Mouse (Mus musculus) Patski (cell line): ENCODE measurements around the gene Cavin2. TPM values are rescaled to one million over a fixed set of nuclear protein-coding genes. Genes with fewer than 3 reads are reported as not detected.

Experiments used
- ATAC-seq: fragments of 100-300 bp; one replicate; pipeline ENCODE4 v1.8.0; 2021
- CTCF ChIA-PET: fragments of 350-600 bp; sonication (Branson Sonifier 250); formaldehyde crosslinking; loops from one replicate; lab custom pipeline; 2022; ENCODE audit warnings: inconsistent platforms; lab: Charles Lee
- POLR2A ChIA-PET: fragments of 350-600 bp; sonication (Branson Sonifier 250); formaldehyde crosslinking; loops from one replicate; lab custom pipeline; 2022; ENCODE audit warnings: antibody characterized with exemption, inconsistent platforms; lab: Charles Lee
- DNase-seq: peaks from one replicate; pipeline ENCODE4 v3.0.0-alpha.2; 2011; ENCODE audit warnings: low read depth, low spot score
- H3K27me3 ChIP-seq: fragments of 371-371 bp; one replicate; pipeline ENCODE4 v1.5.1; 2021
- CTCF ChIP-seq: fragments of 100-300 bp; IDR thresholded peaks from one replicate; pipeline ENCODE4 v1.5.1; 2021
- in situ Hi-C: fragments of 300-500 bp; cut with MboI; formaldehyde crosslinking; loops from 3 replicates; pipeline ENCODE4 v1.11.1; 2018; ENCODE audit warnings: low pct_unique_long_range_greater_than_20kb, mixed read lengths
- polyA plus RNA-seq: library from polyadenylated mRNA; unstranded; gene quantifications from one replicate; pipeline ENCODE4 v1.2.3, GENCODE M21; 2021

Gene Cavin2
- polyA plus RNA-seq, 1 experiment from 2014 or later, result 17.6 TPM

GRCm38 (mm10) chr1:51268225-51268624 lies 20.7 kb upstream of the Cavin2 start:
- no peak for ATAC-seq
- H3K27me3 ChIP-seq, result no peaks in the 10 kb centered on the region
- in situ Hi-C loops, result no loop called here
- DNase-seq, result no peak
- POLR2A ChIA-PET, result no interaction called here
- CTCF ChIA-PET, result interaction anchor here (1.0 to 1.1 kb wide), 2 partner anchors 11 to 14 kb away, joined by 3 to 5 read pairs; no protein-coding TSS in a partner anchor
- TF ChIP-seq CTCF, result no peak

- no peaks in the 10 kb centered on the region for H3K27me3 ChIP-seq
- ChIA-PET CTCF (interaction anchor here (0.7 to 1.7 kb wide), 4 partner anchors 11 to 84 kb away, joined by 3 read pairs; no protein-coding TSS in a partner anchor), POLR2A (no interaction called here)
- TF ChIP-seq CTCF, result no peak
- ATAC-seq (no peak), DNase-seq (no peak)
- in situ Hi-C loops, result no loop called here
These were observed 18.6 kb upstream of the Cavin2 start for GRCm38 (mm10) chr1:51270196-51270935.

GRCm38 (mm10) chr1:51271845-51272244 lies 17.1 kb upstream of the Cavin2 start:
- in situ Hi-C loops, result no loop called here
- CTCF ChIA-PET, result interaction anchor here (1.1 to 1.7 kb wide), 2 partner anchors 17 to 34 kb away, joined by 3 read pairs; partner anchors contain the start of gene Cavin2
- H3K27me3 ChIP-seq, result no peaks in the 10 kb centered on the region
- POLR2A ChIA-PET, result interaction anchor here (1.4 kb wide), 1 partner anchor 12 kb away, joined by 3 read pairs; no protein-coding TSS in a partner anchor
- TF ChIP-seq CTCF, result no peak
- DNase-seq (no peak), ATAC-seq (no peak)

GRCm38 (mm10) chr1:51272583-51273201 lies 16.2 kb upstream of the Cavin2 start:
- H3K27me3 ChIP-seq, result no peaks in the 10 kb centered on the region
- ChIA-PET CTCF (interaction anchor here (1.1 kb wide), 1 partner anchor 16 kb away, joined by 3 read pairs; the partner anchor contains the start of gene Cavin2), POLR2A (interaction anchor here (1.4 kb wide), 1 partner anchor 11 kb away, joined by 3 read pairs; no protein-coding TSS in a partner anchor)
- DNase-seq (no peak), ATAC-seq (no peak)
- in situ Hi-C loops, result no loop called here
- TF ChIP-seq CTCF, result no peak

GRCm38 (mm10) chr1:51277879-51278567 lies 10.9 kb upstream of the Cavin2 start:
- TF ChIP-seq CTCF, result no peak
- ChIA-PET CTCF (interaction anchor here (1.6 to 2.0 kb wide), 2 partner anchors 8 to 10 kb away, joined by 3 to 4 read pairs; no protein-coding TSS in a partner anchor), POLR2A (no interaction called here)
- no peaks in the 10 kb centered on the region for H3K27me3 ChIP-seq
- ATAC-seq (no peak), DNase-seq (no peak)
- in situ Hi-C loops, result no loop called here

- CTCF ChIA-PET, result interaction anchor here (0.7 to 1.5 kb wide), 4 partner anchors 11 to 165 kb away, joined by 3 to 4 read pairs (median 3); no protein-coding TSS in a partner anchor
- H3K27me3 ChIP-seq, result no peaks in the 10 kb centered on the region
- ATAC-seq (no peak), DNase-seq (no peak)
- TF ChIP-seq CTCF, result no peak
- in situ Hi-C loops, result no loop called here
- POLR2A ChIA-PET, result interaction anchor here (0.6 kb wide), 2 partner anchors 138 to 164 kb away, joined by 3 to 4 read pairs; no protein-coding TSS in a partner anchor
These were observed 725 bp upstream of the Cavin2 start for GRCm38 (mm10) chr1:51288201-51288600.

- in situ Hi-C loops, result loop anchor here (10.0 kb wide), 1 partner anchor 145 kb away; no protein-coding TSS in a partner anchor
- ChIA-PET POLR2A (interaction anchor here (1.5 kb wide), 1 partner anchor 112 kb away, joined by 3 read pairs; no protein-coding TSS in a partner anchor), CTCF (interaction anchor here (1.1 to 1.5 kb wide), 5 partner anchors 9 to 328 kb away, joined by 3 to 6 read pairs (median 3); no protein-coding TSS in a partner anchor)
- no peak for TF ChIP-seq CTCF
- peak; percentile 41 for ATAC-seq
- H3K27me3 ChIP-seq, result no peaks in the 10 kb centered on the region
- DNase-seq, result peak; percentile 24
These were observed 907 bp downstream of the Cavin2 start for GRCm38 (mm10) chr1:51289620-51290445.

- POLR2A ChIA-PET, result no interaction called here
- CTCF ChIA-PET, result interaction anchor here (1.3 kb wide), 1 partner anchor 43 kb away, joined by 3 read pairs; no protein-coding TSS in a partner anchor
- no peaks in the 10 kb centered on the region for H3K27me3 ChIP-seq
- TF ChIP-seq CTCF, result no peak
- in situ Hi-C loops, result loop anchor here (10.0 kb wide), 1 partner anchor 146 kb away; no protein-coding TSS in a partner anchor
- ATAC-seq (peak; percentile 2), DNase-seq (no peak)
These were observed 1.7 kb downstream of the Cavin2 start for GRCm38 (mm10) chr1:51290634-51291033.

GRCm38 (mm10) chr1:51292348-51292747 lies 3.4 kb downstream of the Cavin2 start:
- no peak for TF ChIP-seq CTCF
- ChIA-PET CTCF (interaction anchor here (1.1 to 1.4 kb wide), 2 partner anchors 10 to 27 kb away, joined by 3 read pairs; no protein-coding TSS in a partner anchor), POLR2A (interaction anchor here (0.5 kb wide), 1 partner anchor 309 kb away, joined by 3 read pairs; no protein-coding TSS in a partner anchor)
- in situ Hi-C loops, result loop anchor here (10.0 kb wide), 1 partner anchor 148 kb away; no protein-coding TSS in a partner anchor
- no peak for DNase-seq
- H3K27me3 ChIP-seq, result no peaks in the 10 kb centered on the region
- no peak for ATAC-seq
